Mouse (Mus musculus): ENCODE data around the gene Tcp11x2. TPM values are rescaled to one million over a fixed set of nuclear protein-coding genes. Genes with fewer than 3 reads are reported as not detected.

The Tcp11x2 gene
- polyA plus RNA-seq (2015; fragmentation: Nextera tagmentation; extraction: Ambion mirVana) = not detected in 2 replicates

GRCm38 (mm10) chrX:135693633-135694032 is at the start of gene Tcp11x2:
Gene Tcp11x2, minus strand, starts transcription at chrX:135693790.
- Histone ChIP-seq H3K4me1 (replicated peaks) (no peaks in the 10 kb centered on the region), H3K4me2 (replicated peaks) (no peak within 1 kb of the TSS), H3K36me3 (no peaks in the 10 kb centered on the region), H3K27ac (no peak within 1 kb of the TSS), H3K9ac (no peak within 1 kb of the TSS), H3K27me3 (replicated peaks) (no peaks in the 10 kb centered on the region), H3K9me3 (no peaks in the 10 kb centered on the region), H3K4me3 (replicated peaks) (no peak within 1 kb of the TSS)
- no peak for ATAC-seq
- WGBS = 48% methylated on average over 1 of the region's 1 CpGs

- Histone ChIP-seq H3K36me3 (no peaks in the 10 kb centered on the region), H3K27me3 (replicated peaks) (no peaks in the 10 kb centered on the region), H3K27ac (no peak overlapping the region), H3K4me1 (replicated peaks) (no peaks in the 10 kb centered on the region), H3K4me3 (replicated peaks) (peak overlapping the region; percentile 54), H3K4me2 (replicated peaks) (peak overlapping the region; percentile 46), H3K9me3 (no peaks in the 10 kb centered on the region), H3K9ac (peak overlapping the region; percentile 64)
- 17% methylated on average over 7 of the region's 7 CpGs for WGBS
- ATAC-seq = peak; percentile 42
Observed at GRCm38 (mm10) chrX:135743056-135743355, 49.4 kb upstream of the Tcp11x2 start.

GRCm38 (mm10) chrX:135742304-135743055 is 48.9 kb upstream of the Tcp11x2 start, which contains the start of the genes Armcx5 and Gprasp1:
Gene Armcx5, plus strand, starts transcription at chrX:135742733.
Gene Gprasp1, plus strand, starts transcription at chrX:135742733.
- Histone ChIP-seq H3K27me3 (replicated peaks) (no peaks in the 10 kb centered on the region), H3K9me3 (no peaks in the 10 kb centered on the region), H3K4me2 (replicated peaks) (peak within 1 kb of the TSS; percentile 46), H3K36me3 (no peaks in the 10 kb centered on the region), H3K27ac (0 out of 2 replicates have a peak within 1 kb of the TSS, but pooled peaks have one; percentile 66), H3K4me1 (replicated peaks) (no peaks in the 10 kb centered on the region), H3K9ac (peak within 1 kb of the TSS; percentile 64), H3K4me3 (replicated peaks) (peak within 1 kb of the TSS; percentile 54)
- ATAC-seq = peak; percentile 98
- 21% methylated on average over 48 of the region's 48 CpGs for WGBS

DNA sequence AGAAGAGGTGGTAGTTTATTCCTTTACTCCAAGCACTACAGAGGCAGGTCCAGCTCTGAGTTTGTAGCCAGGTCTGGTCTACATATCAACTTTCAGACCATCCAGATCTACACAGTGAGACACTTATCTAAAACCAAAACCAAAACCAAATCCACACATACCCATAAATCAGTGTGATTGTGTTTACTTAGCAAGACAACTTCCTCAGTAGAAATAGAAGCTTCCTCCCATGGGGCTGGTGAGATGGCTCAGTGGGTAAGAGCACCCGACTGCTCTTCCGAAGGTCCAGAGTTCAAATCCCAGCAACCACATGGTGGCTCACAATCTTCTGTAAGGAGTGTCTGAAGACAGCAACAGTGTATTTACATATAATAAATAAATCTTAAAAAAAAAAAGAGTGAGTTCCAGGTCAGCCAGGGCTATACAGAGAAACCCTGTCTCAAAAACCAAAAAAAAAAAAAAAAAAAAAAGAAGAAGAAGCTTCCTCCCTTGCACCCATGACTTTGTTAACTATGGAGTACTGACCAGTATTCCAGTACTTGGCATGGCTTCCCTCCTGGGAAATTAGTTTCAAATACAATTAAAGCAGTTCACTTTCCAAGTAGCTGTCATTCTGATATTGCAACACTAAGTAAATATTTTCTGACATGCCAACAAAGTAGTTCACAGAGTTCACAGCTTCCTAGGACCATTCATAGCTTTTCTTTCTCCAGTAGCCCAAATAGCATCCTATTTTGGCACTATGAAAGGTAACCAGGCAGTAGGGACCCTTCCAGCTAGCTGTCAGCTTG is 45.3 kb upstream of the Tcp11x2 start:
- no peak for ATAC-seq
- WGBS = 87% methylated on average over 2 of the region's 2 CpGs
- Histone ChIP-seq H3K4me1 (replicated peaks) (no peaks in the 10 kb centered on the region), H3K27me3 (replicated peaks) (no peaks in the 10 kb centered on the region), H3K36me3 (no peaks in the 10 kb centered on the region), H3K27ac (no peak overlapping the region), H3K4me2 (replicated peaks) (no peak overlapping the region), H3K9ac (no peak overlapping the region), H3K9me3 (no peaks in the 10 kb centered on the region), H3K4me3 (replicated peaks) (no peak overlapping the region)

DNA sequence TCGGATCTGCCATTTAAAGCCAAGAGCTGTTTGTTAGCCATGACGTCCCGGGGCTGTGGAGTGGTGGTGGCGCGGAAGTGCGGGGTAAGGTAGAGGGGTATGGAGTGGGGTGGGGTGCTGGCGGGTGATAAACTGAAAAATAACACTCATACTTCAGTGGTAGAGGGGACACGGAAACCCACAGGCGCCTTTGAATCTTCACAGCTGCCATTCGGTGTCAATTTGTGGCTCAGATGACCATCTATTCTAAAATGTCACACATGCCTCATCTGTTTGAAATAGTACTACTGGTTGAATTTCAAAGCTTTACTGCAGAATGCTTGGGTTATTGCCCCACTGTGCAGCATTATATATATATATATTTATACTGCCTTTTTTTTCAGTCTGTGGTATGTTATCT is 31.6 kb upstream of the Tcp11x2 start, which contains the start of gene Tmsb15a:
Tmsb15a (minus strand) TSS at position 101 of the 400 bp plus-strand sequence.
- ATAC-seq = no peak
- H3K36me3 ChIP-seq = no peaks in the 10 kb centered on the region
- WGBS = 80% methylated on average over 10 of the region's 10 CpGs
- H3K4me2 ChIP-seq (replicated peaks) = no peak within 1 kb of the TSS
- no peak within 1 kb of the TSS for H3K9ac ChIP-seq
- H3K27ac ChIP-seq = no peak within 1 kb of the TSS
- H3K4me1 ChIP-seq (replicated peaks) = no peaks in the 10 kb centered on the region
- H3K4me3 ChIP-seq (replicated peaks) = no peak within 1 kb of the TSS
- no peaks in the 10 kb centered on the region for H3K9me3 ChIP-seq
- H3K27me3 ChIP-seq (replicated peaks) = no peaks in the 10 kb centered on the region

DNA sequence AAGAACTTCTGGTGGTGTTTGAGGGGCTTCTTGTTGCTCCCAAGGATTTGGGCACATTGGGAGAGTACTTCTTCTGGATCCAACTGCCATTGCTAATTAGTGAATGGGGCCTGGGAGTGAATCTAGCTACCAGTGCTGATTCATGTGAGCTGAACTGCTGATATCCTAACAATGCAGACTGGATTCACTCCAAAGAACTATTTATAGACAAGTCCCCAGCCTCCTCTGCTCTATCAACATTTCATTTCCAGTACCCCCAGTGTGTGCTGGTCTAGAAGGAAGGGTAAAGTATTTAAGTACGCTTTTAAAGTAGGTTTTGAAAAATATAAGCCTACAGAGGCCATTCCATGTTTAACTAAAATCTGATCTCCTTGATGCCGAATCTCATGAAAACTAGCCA is 19.3 kb upstream of the Tcp11x2 start:
- Histone ChIP-seq H3K4me3 (replicated peaks) (no peak overlapping the region), H3K4me2 (replicated peaks) (no peak overlapping the region), H3K9me3 (no peaks in the 10 kb centered on the region), H3K27me3 (replicated peaks) (no peaks in the 10 kb centered on the region), H3K36me3 (no peaks in the 10 kb centered on the region), H3K4me1 (replicated peaks) (no peaks in the 10 kb centered on the region), H3K27ac (no peak overlapping the region), H3K9ac (no peak overlapping the region)
- WGBS = 82% methylated on average over 2 of the region's 2 CpGs
- no peak for ATAC-seq

DNA sequence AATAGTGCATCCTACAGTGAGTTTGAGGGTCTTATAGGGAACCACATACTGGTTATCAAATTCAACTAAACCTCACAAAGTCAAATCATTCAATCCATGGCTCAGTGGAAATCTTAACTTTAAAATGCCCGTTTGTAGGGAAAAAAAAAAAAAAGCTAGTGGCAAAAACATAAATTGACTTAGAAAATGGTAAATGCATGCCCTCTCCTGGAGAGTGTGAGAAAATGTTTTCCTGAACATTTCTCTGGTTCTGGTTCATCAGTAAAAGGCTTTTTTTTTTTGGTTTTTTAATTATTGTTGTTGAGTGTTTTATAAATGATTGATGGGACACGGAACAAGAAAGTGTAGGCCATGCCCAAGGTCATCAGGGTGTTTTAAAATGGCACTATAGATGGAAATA is 10.8 kb upstream of the Tcp11x2 start:
- Histone ChIP-seq H3K4me1 (replicated peaks) (no peaks in the 10 kb centered on the region), H3K4me3 (replicated peaks) (no peak overlapping the region), H3K27ac (no peak overlapping the region), H3K9me3 (no peaks in the 10 kb centered on the region), H3K36me3 (no peaks in the 10 kb centered on the region), H3K27me3 (replicated peaks) (no peaks in the 10 kb centered on the region), H3K9ac (no peak overlapping the region), H3K4me2 (replicated peaks) (no peak overlapping the region)
- ATAC-seq = no peak
- WGBS = 45% methylated on average over 2 of the region's 2 CpGs

DNA sequence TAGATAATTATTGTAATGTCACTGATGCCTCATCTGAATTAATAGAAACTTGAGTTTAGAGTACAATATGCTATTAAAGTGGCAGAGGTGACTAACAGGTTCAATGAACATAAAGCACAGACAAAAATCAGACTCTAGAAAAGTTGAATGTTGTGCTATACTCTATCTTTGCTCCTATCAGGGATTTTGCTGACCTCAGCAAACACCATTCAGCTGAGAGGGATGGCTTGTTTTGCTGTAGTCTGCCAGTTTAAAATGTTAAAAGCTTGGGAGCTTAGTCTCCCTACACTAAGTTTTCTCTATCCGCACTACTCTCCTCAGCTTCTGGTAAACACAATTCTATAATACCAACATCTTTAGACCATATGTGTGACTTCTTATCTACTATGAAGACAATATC is 9.5 kb upstream of the Tcp11x2 start:
- Histone ChIP-seq H3K36me3 (no peaks in the 10 kb centered on the region), H3K4me2 (replicated peaks) (no peak overlapping the region), H3K4me3 (replicated peaks) (no peak overlapping the region), H3K9me3 (no peaks in the 10 kb centered on the region), H3K27ac (no peak overlapping the region), H3K4me1 (replicated peaks) (no peaks in the 10 kb centered on the region), H3K9ac (no peak overlapping the region), H3K27me3 (replicated peaks) (no peaks in the 10 kb centered on the region)
- WGBS = 97% methylated on average over 1 of the region's 1 CpGs
- ATAC-seq = no peak

DNA sequence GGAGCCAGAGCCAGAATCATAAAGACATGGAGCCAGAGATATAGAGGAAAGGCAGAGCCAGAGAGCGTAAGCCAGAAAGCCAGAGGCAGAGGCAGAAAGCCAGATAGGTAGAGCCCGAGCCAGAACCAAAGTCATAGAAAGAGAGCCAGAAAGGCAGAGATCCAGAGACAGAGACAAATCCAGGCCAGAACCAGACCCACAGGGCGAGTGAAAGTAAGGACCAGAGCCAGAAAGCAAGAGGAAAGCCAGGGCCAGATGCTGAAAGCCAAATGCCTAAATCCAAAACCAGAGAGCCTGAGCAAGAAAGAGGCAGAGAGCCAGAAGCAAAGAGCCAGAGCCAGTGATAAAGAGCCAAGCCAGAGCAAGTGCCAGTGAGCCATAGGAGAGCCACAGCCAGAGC is 5.8 kb downstream of the Tcp11x2 start:
- H3K27me3 ChIP-seq (replicated peaks) = no peaks in the 10 kb centered on the region
- no peak overlapping the region for H3K4me3 ChIP-seq (replicated peaks)
- H3K27ac ChIP-seq = no peak overlapping the region
- H3K9ac ChIP-seq = no peak overlapping the region
- H3K4me1 ChIP-seq (replicated peaks) = no peaks in the 10 kb centered on the region
- no peaks in the 10 kb centered on the region for H3K9me3 ChIP-seq
- H3K36me3 ChIP-seq = no peaks in the 10 kb centered on the region
- ATAC-seq = no peak
- H3K4me2 ChIP-seq (replicated peaks) = no peak overlapping the region
- 67% methylated on average over 3 of the region's 3 CpGs for WGBS

DNA sequence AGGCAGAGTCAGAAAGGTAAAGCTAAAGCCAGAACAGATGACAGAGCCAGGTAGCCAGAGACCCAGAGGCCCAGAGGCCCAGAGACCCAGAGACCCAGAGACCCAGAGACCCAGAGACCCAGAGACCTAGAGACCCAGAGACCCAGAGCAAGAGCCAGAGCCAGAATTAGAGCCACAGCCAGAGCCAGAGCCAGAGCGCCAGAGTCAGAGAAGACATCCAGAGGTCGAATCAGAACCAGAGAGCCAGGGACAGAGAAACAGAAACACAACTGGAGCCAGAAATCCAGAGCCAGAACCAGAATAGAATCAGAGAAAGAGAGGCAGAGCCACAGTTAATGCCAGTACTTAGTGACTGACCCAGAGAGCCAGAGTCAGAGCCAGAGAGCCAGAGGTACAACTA is 11.7 kb downstream of the Tcp11x2 start:
- Histone ChIP-seq H3K27me3 (replicated peaks) (no peaks in the 10 kb centered on the region), H3K9me3 (no peaks in the 10 kb centered on the region), H3K4me2 (replicated peaks) (no peak overlapping the region), H3K36me3 (no peaks in the 10 kb centered on the region), H3K4me3 (replicated peaks) (no peak overlapping the region), H3K27ac (no peak overlapping the region), H3K4me1 (replicated peaks) (no peaks in the 10 kb centered on the region), H3K9ac (no peak overlapping the region)
- ATAC-seq = no peak
- 60% methylated on average over 2 of the region's 2 CpGs for WGBS

GRCm38 (mm10) chrX:135652173-135652772 is 41.3 kb downstream of the Tcp11x2 start:
- no peak overlapping the region for H3K4me2 ChIP-seq (replicated peaks)
- H3K9ac ChIP-seq = no peak overlapping the region
- 40% methylated on average over 9 of the region's 9 CpGs for WGBS
- H3K27me3 ChIP-seq (replicated peaks) = no peaks in the 10 kb centered on the region
- H3K36me3 ChIP-seq = no peaks in the 10 kb centered on the region
- no peak overlapping the region for H3K27ac ChIP-seq
- H3K4me1 ChIP-seq (replicated peaks) = no peaks in the 10 kb centered on the region
- no peak overlapping the region for H3K4me3 ChIP-seq (replicated peaks)
- ATAC-seq = no peak
- no peaks in the 10 kb centered on the region for H3K9me3 ChIP-seq

DNA sequence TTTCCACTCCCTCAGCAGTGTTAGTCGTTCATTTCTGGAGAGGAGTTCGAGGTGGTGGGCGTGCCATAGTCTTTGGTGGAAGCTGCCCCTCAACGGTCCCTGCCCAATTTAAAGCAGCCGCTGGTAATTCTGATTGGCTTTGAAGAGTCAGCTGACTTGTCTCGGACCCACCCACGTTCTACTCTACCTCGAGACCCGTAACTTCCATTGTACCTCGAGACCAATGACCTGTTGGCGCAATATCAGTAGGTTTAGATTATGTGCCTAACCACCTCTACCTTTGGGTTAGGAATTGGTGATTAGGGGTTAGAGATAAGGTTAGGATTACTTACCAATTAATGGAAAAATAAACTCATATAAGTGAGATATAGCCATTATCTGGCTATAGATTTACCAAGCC is 66.0 kb downstream of the Tcp11x2 start, which contains the start of gene Prame:
Prame (minus strand) TSS at position 101 of the 400 bp plus-strand sequence.
- WGBS = 81% methylated on average over 11 of the region's 11 CpGs
- Histone ChIP-seq H3K9me3 (no peaks in the 10 kb centered on the region), H3K4me2 (replicated peaks) (no peak within 1 kb of the TSS), H3K4me3 (replicated peaks) (no peak within 1 kb of the TSS), H3K9ac (no peak within 1 kb of the TSS), H3K27me3 (replicated peaks) (no peaks in the 10 kb centered on the region), H3K4me1 (replicated peaks) (no peaks in the 10 kb centered on the region), H3K27ac (no peak within 1 kb of the TSS), H3K36me3 (no peaks in the 10 kb centered on the region)
- ATAC-seq = no peak
